Mouse (Mus musculus) kidney, adult 2 months (tissue): ENCODE measurements around the gene Rab37. TPM values are rescaled to one million over a fixed set of nuclear protein-coding genes. Genes with fewer than 3 reads are reported as not detected.

Source experiments
- DNase-seq: peaks from one replicate; pipeline ENCODE4 v3.0.0; 2021
- H3K27ac ChIP-seq: fragments of 200-500 bp; 2 replicates; pipeline ENCODE4 v1.5.1; 2012; ENCODE audit warnings: low read depth, low read length, control low read depth, inconsistent platforms; ENCODE audit not compliant: insufficient read depth
- H3K27me3 ChIP-seq: fragments of 200-500 bp; replicated peaks from 2 replicates; pipeline ENCODE4 v1.6.1; 2012; ENCODE audit warnings: mild to moderate bottlenecking, moderate library complexity, low read length, inconsistent platforms; ENCODE audit not compliant: control insufficient read depth, insufficient read depth
- H3K36me3 ChIP-seq: fragments of 200-500 bp; 2 replicates; pipeline ENCODE4 v1.6.1; 2012; ENCODE audit warnings: mild to moderate bottlenecking, moderate library complexity, low read length, inconsistent platforms; ENCODE audit not compliant: control insufficient read depth, insufficient read depth
- H3K4me1 ChIP-seq: fragments of 200-500 bp; 2 replicates; pipeline ENCODE4 v1.6.1; 2011; ENCODE audit warnings: low read length; ENCODE audit not compliant: control insufficient read depth, insufficient read depth
- H3K4me3 ChIP-seq: fragments of 200-500 bp; 2 replicates; pipeline ENCODE4 v1.5.1; 2011; ENCODE audit warnings: mild to moderate bottlenecking, low read depth, low read length, control low read depth; ENCODE audit not compliant: insufficient read depth
- CTCF ChIP-seq: fragments of 200-500 bp; conservative IDR thresholded peaks from 2 replicates; pipeline ENCODE4 v1.5.1; 2011; ENCODE audit warnings: low read depth, mild to moderate bottlenecking, control low read depth, low read length, moderate library complexity, mixed read lengths; ENCODE audit not compliant: insufficient read depth, insufficient read length
- POLR2A ChIP-seq: fragments of 200-500 bp; IDR thresholded peaks from one replicate; pipeline ENCODE4 v1.6.1; 2011; ENCODE audit warnings: low read depth, low read length, control low read depth
- WGBS: fragments of 180-500 bp; shearing (Covaris S2); methylation state at CpG from one replicate; pipeline ENCODE4 v1.1.7; 2018; 5-methylcytosine and 5-hydroxymethylcytosine counted together
- polyA plus RNA-seq: library from polyadenylated mRNA; depleted of rRNA; stranded (reverse); fragments of >200 nt; gene quantifications from 2 replicates; pipeline ENCODE4 v1.2.3, GENCODE M21; 2012

Gene Rab37
- polyA plus RNA-seq, 1 experiment, result 1.1 TPM

GRCm38 (mm10) chr11:115161578-115162204 is 70.5 kb downstream of the Rab37 start:
- Histone ChIP-seq H3K4me3 (no peak overlapping the region), H3K27me3 (no peaks in the 10 kb centered on the region), H3K27ac (no peak overlapping the region), H3K4me1 (peaks cover 7% of the 10 kb centered on the region; the same call in 1 of the 2 replicates), H3K36me3 (no peaks in the 10 kb centered on the region)
- no peak for TF ChIP-seq POLR2A
- TF ChIP-seq CTCF, result no peak
- WGBS, result 69% methylated on average over 9 of the region's 9 CpGs
- DNase-seq, result no peak

GRCm38 (mm10) chr11:115162205-115162601 is 71.0 kb downstream of the Rab37 start:
- Histone ChIP-seq H3K27me3 (no peaks in the 10 kb centered on the region), H3K36me3 (no peaks in the 10 kb centered on the region), H3K27ac (no peak overlapping the region), H3K4me1 (peaks cover 8% of the 10 kb centered on the region; the same call in 1 of the 2 replicates), H3K4me3 (no peak overlapping the region)
- WGBS, result 44% methylated on average over 9 of the region's 9 CpGs
- no peak for DNase-seq
- TF ChIP-seq POLR2A (no peak), CTCF (no peak)

- peak within 1 kb of the TSS; percentile 77 for H3K27ac ChIP-seq
- DNase-seq, result peak; percentile 100
- peak within 1 kb of the TSS; percentile 87 for H3K4me3 ChIP-seq
- no peaks in the 10 kb centered on the region for H3K27me3 ChIP-seq
- TF ChIP-seq POLR2A, result peak; percentile 95
- no peak for TF ChIP-seq CTCF
- no peaks in the 10 kb centered on the region for H3K36me3 ChIP-seq
- H3K4me1 ChIP-seq, result peaks cover 13% of the 10 kb centered on the region
- WGBS, result under 1% methylated on average over 47 of the region's 47 CpGs
Measured at GRCm38 (mm10) chr11:115162832-115163480, 71.7 kb downstream of the Rab37 start, which contains the start of gene Slc9a3r1. Gene Slc9a3r1, plus strand, starts transcription at chr11:115163341.

- peaks cover 20% of the 10 kb centered on the region for H3K4me1 ChIP-seq
- DNase-seq, result no peak
- peak overlapping the region; percentile 77 for H3K27ac ChIP-seq
Measured at GRCm38 (mm10) chr11:115163568-115164150, 72.4 kb downstream of the Rab37 start.

GRCm38 (mm10) chr11:115164341-115164975 is 73.2 kb downstream of the Rab37 start:
- Histone ChIP-seq H3K36me3 (no peaks in the 10 kb centered on the region), H3K4me1 (peaks cover 25% of the 10 kb centered on the region), H3K27ac (peak overlapping the region; percentile 81), H3K4me3 (peak overlapping the region; percentile 87), H3K27me3 (no peaks in the 10 kb centered on the region)
- TF ChIP-seq POLR2A (no peak), CTCF (no peak)
- peak; percentile 79 for DNase-seq
- under 1% methylated on average over 14 of the region's 14 CpGs for WGBS

More at GRCm38 (mm10) chr11:115163568-115164150, 72.4 kb downstream of the Rab37 start:
- Histone ChIP-seq H3K36me3 (no peaks in the 10 kb centered on the region), H3K4me3 (peak overlapping the region; percentile 87), H3K27me3 (no peaks in the 10 kb centered on the region)
- WGBS, result under 1% methylated on average over 47 of the region's 47 CpGs
- TF ChIP-seq POLR2A, result no peak
- no peak for TF ChIP-seq CTCF

- peak overlapping the region; percentile 81 for H3K27ac ChIP-seq
- no peaks in the 10 kb centered on the region for H3K36me3 ChIP-seq
- 6% methylated on average over 9 of the region's 9 CpGs for WGBS
- DNase-seq, result peak; percentile 95
- H3K27me3 ChIP-seq, result no peaks in the 10 kb centered on the region
- H3K4me1 ChIP-seq, result peaks cover 25% of the 10 kb centered on the region
- H3K4me3 ChIP-seq, result peak overlapping the region; percentile 87
- no peak for TF ChIP-seq CTCF
- TF ChIP-seq POLR2A, result peak; percentile 17
Measured at GRCm38 (mm10) chr11:115164976-115165374, 73.7 kb downstream of the Rab37 start.

- TF ChIP-seq CTCF (no peak), POLR2A (no peak)
- 69% methylated on average over 3 of the region's 3 CpGs for WGBS
- H3K27me3 ChIP-seq, result no peaks in the 10 kb centered on the region
- H3K4me1 ChIP-seq, result peaks cover 39% of the 10 kb centered on the region
- no peak overlapping the region for H3K4me3 ChIP-seq
- H3K36me3 ChIP-seq, result no peaks in the 10 kb centered on the region
- H3K27ac ChIP-seq, result peak overlapping the region; percentile 10; the same call in 1 of the 2 replicates
- no peak for DNase-seq
Measured at GRCm38 (mm10) chr11:115166776-115167175, 75.5 kb downstream of the Rab37 start.
